Mouse (Mus musculus): ENCODE results near the gene Ptpro. TPM values are rescaled to one million over a fixed set of nuclear protein-coding genes. Genes with fewer than 3 reads are reported as not detected.
"Not testable (repeated sequence)": the region's sequence is repeated elsewhere in the genome, so short reads cannot be mapped to it uniquely, and the experiment has no call there.

Ptpro gene
- polyA plus RNA-seq, 1 experiment = 2.7 TPM

DNA sequence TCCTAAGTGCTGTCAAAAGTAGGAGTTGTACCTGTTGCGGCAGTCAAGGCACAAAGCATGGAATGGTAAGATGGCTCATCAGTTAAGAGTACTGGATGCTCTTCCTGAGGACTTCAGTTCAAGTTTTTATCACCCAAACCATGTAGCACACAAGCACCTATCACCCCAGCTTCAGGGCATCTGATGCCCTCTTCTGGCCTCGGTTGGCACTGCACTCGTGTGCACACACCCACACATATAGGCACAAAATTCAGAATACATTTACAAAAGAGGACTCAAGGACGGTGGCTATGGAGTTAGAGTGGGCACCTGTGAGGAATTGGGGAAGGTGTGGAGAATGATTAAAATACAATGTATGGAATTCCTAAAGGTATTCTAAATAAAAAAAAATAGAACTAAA, 217.4 kb downstream of the Ptpro start:
- 97% methylated on average over 4 of the region's 4 CpGs for WGBS
- Histone ChIP-seq H3K27ac (ENCODE audit: control insufficient read depth, insufficient read depth, low read length) (no peak overlapping the region), H3K27me3 (ENCODE audit: control insufficient read depth, insufficient read depth, low read length) (no peaks in the 10 kb centered on the region), H3K36me3 (ENCODE audit: control insufficient read depth, insufficient read depth, low read length) (no peaks in the 10 kb centered on the region), H3K4me3 (ENCODE audit: control insufficient read depth, insufficient read depth, low read length) (no peak overlapping the region), H3K4me1 (replicated peaks; ENCODE audit: control insufficient read depth, insufficient read depth, low read length) (0 out of 2 replicates have a peak, but pooled peaks cover 2% of the 10 kb centered on the region)
- no peak for DNase-seq
- TF ChIP-seq POLR2A (IDR thresholded peaks at IDR 0.05; ENCODE audit: control insufficient read depth, extremely low read depth, insufficient read depth, low read length, poor library complexity) = no peak
- no peak for TF ChIP-seq CTCF (IDR thresholded peaks at IDR 0.05; ENCODE audit: borderline replicate concordance, control insufficient read depth, extremely low read depth, insufficient read depth, low read length, poor library complexity)

DNA sequence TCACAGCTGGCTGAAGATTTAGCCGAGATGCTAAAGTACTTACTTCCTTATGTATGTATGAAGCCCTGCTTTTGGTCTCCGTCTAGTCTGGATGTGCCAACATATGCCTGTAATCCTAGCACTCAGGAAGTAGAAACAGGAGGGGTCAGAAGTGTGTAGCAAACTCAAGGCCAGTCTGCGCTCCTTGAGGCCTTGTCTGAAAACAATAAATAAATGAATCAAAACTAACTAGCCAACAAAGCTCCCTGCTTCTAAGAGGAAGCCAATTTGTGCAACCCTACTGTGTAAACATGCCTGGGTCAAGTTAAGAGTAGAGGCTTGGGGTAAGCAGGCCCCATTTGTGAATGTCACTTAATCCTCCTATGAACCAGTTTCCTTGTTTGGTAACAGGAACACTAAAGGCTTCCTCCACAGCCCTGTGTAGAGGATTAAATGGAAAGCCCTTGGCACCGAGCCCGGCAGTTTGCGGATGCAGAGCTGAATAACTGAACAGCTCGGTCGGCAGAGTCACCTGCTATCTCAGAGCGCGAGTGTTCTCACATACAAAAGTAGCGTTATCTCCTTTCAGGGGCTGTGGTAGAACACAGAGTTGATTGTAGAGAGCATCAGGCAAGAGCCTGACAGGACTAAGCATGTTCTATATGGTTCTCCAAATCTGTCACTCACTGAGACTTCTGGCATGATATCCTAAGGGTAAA, 218.9 kb downstream of the Ptpro start:
- Histone ChIP-seq H3K4me1 (replicated peaks; ENCODE audit: control insufficient read depth, insufficient read depth, low read length) (0 out of 2 replicates have a peak, but pooled peaks cover 2% of the 10 kb centered on the region), H3K27me3 (ENCODE audit: control insufficient read depth, insufficient read depth, low read length) (no peaks in the 10 kb centered on the region), H3K27ac (ENCODE audit: control insufficient read depth, insufficient read depth, low read length) (no peak overlapping the region), H3K36me3 (ENCODE audit: control insufficient read depth, insufficient read depth, low read length) (no peaks in the 10 kb centered on the region), H3K4me3 (ENCODE audit: control insufficient read depth, insufficient read depth, low read length) (no peak overlapping the region)
- WGBS = 38% methylated on average over 11 of the region's 11 CpGs
- TF ChIP-seq CTCF (IDR thresholded peaks at IDR 0.05; ENCODE audit: borderline replicate concordance, control insufficient read depth, extremely low read depth, insufficient read depth, low read length, poor library complexity) (no peak), POLR2A (IDR thresholded peaks at IDR 0.05; ENCODE audit: control insufficient read depth, extremely low read depth, insufficient read depth, low read length, poor library complexity) (no peak)
- peak; percentile 6 for DNase-seq

- DNase-seq = no peak
- Histone ChIP-seq H3K36me3 (ENCODE audit: control insufficient read depth, insufficient read depth, low read length) (no peaks in the 10 kb centered on the region), H3K27ac (ENCODE audit: control insufficient read depth, insufficient read depth, low read length) (no peak overlapping the region), H3K4me1 (replicated peaks; ENCODE audit: control insufficient read depth, insufficient read depth, low read length) (0 out of 2 replicates have a peak, but pooled peaks cover 2% of the 10 kb centered on the region), H3K4me3 (ENCODE audit: control insufficient read depth, insufficient read depth, low read length) (no peak overlapping the region), H3K27me3 (ENCODE audit: control insufficient read depth, insufficient read depth, low read length) (no peaks in the 10 kb centered on the region)
- WGBS = 95% methylated on average over 9 of the region's 9 CpGs
- TF ChIP-seq POLR2A (IDR thresholded peaks at IDR 0.05; ENCODE audit: control insufficient read depth, extremely low read depth, insufficient read depth, low read length, poor library complexity) (no peak), CTCF (IDR thresholded peaks at IDR 0.05; ENCODE audit: borderline replicate concordance, control insufficient read depth, extremely low read depth, insufficient read depth, low read length, poor library complexity) (no peak)
Measured at GRCm38 (mm10) chr6:137472129-137472528, 220.0 kb downstream of the Ptpro start.

GRCm38 (mm10) chr6:137473433-137473832, 221.3 kb downstream of the Ptpro start:
- Histone ChIP-seq H3K27ac (ENCODE audit: control insufficient read depth, insufficient read depth, low read length) (no peak overlapping the region), H3K27me3 (ENCODE audit: control insufficient read depth, insufficient read depth, low read length) (no peaks in the 10 kb centered on the region), H3K4me3 (ENCODE audit: control insufficient read depth, insufficient read depth, low read length) (no peak overlapping the region), H3K4me1 (replicated peaks; ENCODE audit: control insufficient read depth, insufficient read depth, low read length) (0 out of 2 replicates have a peak, but pooled peaks cover 2% of the 10 kb centered on the region), H3K36me3 (ENCODE audit: control insufficient read depth, insufficient read depth, low read length) (no peaks in the 10 kb centered on the region)
- DNase-seq = no peak
- TF ChIP-seq POLR2A (IDR thresholded peaks at IDR 0.05; ENCODE audit: control insufficient read depth, extremely low read depth, insufficient read depth, low read length, poor library complexity) (no peak), CTCF (IDR thresholded peaks at IDR 0.05; ENCODE audit: borderline replicate concordance, control insufficient read depth, extremely low read depth, insufficient read depth, low read length, poor library complexity) (no peak)
- WGBS = 95% methylated on average over 1 of the region's 1 CpGs

GRCm38 (mm10) chr6:137475695-137476094, 223.6 kb downstream of the Ptpro start:
- H3K36me3 ChIP-seq (ENCODE audit: control insufficient read depth, insufficient read depth, low read length); H3K27me3 ChIP-seq (ENCODE audit: control insufficient read depth, insufficient read depth, low read length); H3K4me1 ChIP-seq (replicated peaks; ENCODE audit: control insufficient read depth, insufficient read depth, low read length); H3K4me3 ChIP-seq (ENCODE audit: control insufficient read depth, insufficient read depth, low read length); H3K27ac ChIP-seq (ENCODE audit: control insufficient read depth, insufficient read depth, low read length); DNase-seq: not testable (repeated sequence)
- 97% methylated on average over 5 of the region's 5 CpGs for WGBS

DNA sequence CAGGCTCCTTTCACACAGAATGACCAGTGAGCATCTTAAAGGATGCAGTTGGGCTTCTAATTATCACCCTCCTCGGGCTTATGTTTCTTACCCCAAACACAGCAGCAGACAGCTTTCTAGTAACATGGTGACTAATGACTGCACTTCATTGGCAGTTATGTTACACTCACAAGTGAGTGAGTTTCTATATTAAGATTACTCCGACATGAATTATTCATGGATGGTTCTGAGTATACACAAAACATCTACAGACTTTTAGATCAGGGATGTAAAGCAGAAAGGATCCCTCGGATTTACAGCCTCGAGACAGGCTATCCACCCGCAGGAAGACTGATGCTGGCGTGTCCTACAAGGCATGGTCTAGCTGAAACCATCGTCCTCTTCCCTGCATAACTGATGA, 230.8 kb downstream of the Ptpro start:
- H3K36me3 ChIP-seq (ENCODE audit: control insufficient read depth, insufficient read depth, low read length) = no peaks in the 10 kb centered on the region
- TF ChIP-seq POLR2A (IDR thresholded peaks at IDR 0.05; ENCODE audit: control insufficient read depth, extremely low read depth, insufficient read depth, low read length, poor library complexity) = no peak
- no peak for TF ChIP-seq CTCF (IDR thresholded peaks at IDR 0.05; ENCODE audit: borderline replicate concordance, control insufficient read depth, extremely low read depth, insufficient read depth, low read length, poor library complexity)
- WGBS = 94% methylated on average over 7 of the region's 7 CpGs
- DNase-seq = no peak
- H3K4me3 ChIP-seq (ENCODE audit: control insufficient read depth, insufficient read depth, low read length) = no peak overlapping the region
- no peak overlapping the region for H3K27ac ChIP-seq (ENCODE audit: control insufficient read depth, insufficient read depth, low read length)
- no peaks in the 10 kb centered on the region for H3K4me1 ChIP-seq (replicated peaks; ENCODE audit: control insufficient read depth, insufficient read depth, low read length)
- no peaks in the 10 kb centered on the region for H3K27me3 ChIP-seq (ENCODE audit: control insufficient read depth, insufficient read depth, low read length)

GRCm38 (mm10) chr6:137487443-137487842, 235.3 kb downstream of the Ptpro start:
- TF ChIP-seq CTCF (IDR thresholded peaks at IDR 0.05; ENCODE audit: borderline replicate concordance, control insufficient read depth, extremely low read depth, insufficient read depth, low read length, poor library complexity) (no peak), POLR2A (IDR thresholded peaks at IDR 0.05; ENCODE audit: control insufficient read depth, extremely low read depth, insufficient read depth, low read length, poor library complexity) (no peak)
- no peak for DNase-seq
- no peak overlapping the region for H3K4me3 ChIP-seq (ENCODE audit: control insufficient read depth, insufficient read depth, low read length)
- no peaks in the 10 kb centered on the region for H3K36me3 ChIP-seq (ENCODE audit: control insufficient read depth, insufficient read depth, low read length)
- peaks cover 3% of the 10 kb centered on the region; the same call in 1 of the 2 replicates for H3K4me1 ChIP-seq (replicated peaks; ENCODE audit: control insufficient read depth, insufficient read depth, low read length)
- no peaks in the 10 kb centered on the region for H3K27me3 ChIP-seq (ENCODE audit: control insufficient read depth, insufficient read depth, low read length)
- no peak overlapping the region for H3K27ac ChIP-seq (ENCODE audit: control insufficient read depth, insufficient read depth, low read length)
- 95% methylated on average over 6 of the region's 6 CpGs for WGBS
